Mouse (Mus musculus): ENCODE results near the gene Galr3. TPM values are rescaled to one million over a fixed set of nuclear protein-coding genes. Genes with fewer than 3 reads are reported as not detected.

The Galr3 gene
- total RNA-seq, 2 experiments from 2014 or later, result not detected

Other genes starting within 250 kb of the Galr3 start
- 2.3 and 2.7 TPM in 2 replicates for gene Card10, start 238.8 kb upstream of the Galr3 start, total RNA-seq (2015)
- gene Card10, start 238.8 kb upstream of the Galr3 start, total RNA-seq (2017), result 0.92 and 1.1 TPM in 2 replicates
- gene Cdc42ep1, start 199.3 kb upstream of the Galr3 start, total RNA-seq (2015), result not detected in 2 replicates
- 0.26 TPM in 1 of 2 replicates, not detected in the other for gene Cdc42ep1, start 199.3 kb upstream of the Galr3 start, total RNA-seq (2017)
- gene Lgals2, start 186.4 kb upstream of the Galr3 start, total RNA-seq (2015), result not detected in 2 replicates
- 0.26 TPM in 1 of 2 replicates, not detected in the other for gene Lgals2, start 186.4 kb upstream of the Galr3 start, total RNA-seq (2017)
- 46.0 and 52.6 TPM in 2 replicates for gene Gga1, start 164.7 kb upstream of the Galr3 start, total RNA-seq (2015)
- 20.8 and 28.9 TPM in 2 replicates for gene Gga1, start 164.7 kb upstream of the Galr3 start, total RNA-seq (2017)
- gene Gm49510, start 142.2 kb upstream of the Galr3 start, total RNA-seq (2015), result not detected in 2 replicates
- 1.1 and 2.0 TPM in 2 replicates for gene Gm49510, start 142.2 kb upstream of the Galr3 start, total RNA-seq (2017)
- gene Sh3bp1, start 142.1 kb upstream of the Galr3 start, total RNA-seq (2015), result 46.5 and 53.3 TPM in 2 replicates
- 34.0 and 38.2 TPM in 2 replicates for gene Sh3bp1, start 142.1 kb upstream of the Galr3 start, total RNA-seq (2017)
- 3.5 and 5.1 TPM in 2 replicates for gene Pdxp, start 128.0 kb upstream of the Galr3 start, total RNA-seq (2015)
- gene Pdxp, start 128.0 kb upstream of the Galr3 start, total RNA-seq (2017), result 2.1 and 2.6 TPM in 2 replicates
- gene Lgals1, start 115.2 kb upstream of the Galr3 start, total RNA-seq (2015), result 851 and 870 TPM in 2 replicates
- 1,185 and 1,205 TPM in 2 replicates for gene Lgals1, start 115.2 kb upstream of the Galr3 start, total RNA-seq (2017)
- 28.2 and 32.4 TPM in 2 replicates for gene Nol12, start 107.0 kb upstream of the Galr3 start, total RNA-seq (2015)
- gene Nol12, start 107.0 kb upstream of the Galr3 start, total RNA-seq (2017), result 12.6 and 16.0 TPM in 2 replicates
- 99.4 and 106 TPM in 2 replicates for gene Triobp, start 94.2 kb upstream of the Galr3 start, total RNA-seq (2015)
- 36.6 and 41.5 TPM in 2 replicates for gene Triobp, start 94.2 kb upstream of the Galr3 start, total RNA-seq (2017)
- gene H1f0, start 13.4 kb upstream of the Galr3 start, total RNA-seq (2015), result 47.9 and 51.3 TPM in 2 replicates
- 87.2 and 90.0 TPM in 2 replicates for gene H1f0, start 13.4 kb upstream of the Galr3 start, total RNA-seq (2017)
- 13.5 and 14.3 TPM in 2 replicates for gene Ankrd54, start 21.0 kb downstream of the Galr3 start, total RNA-seq (2015)
- gene Ankrd54, start 21.0 kb downstream of the Galr3 start, total RNA-seq (2017), result 10.3 and 11.2 TPM in 2 replicates
- gene Eif3l, start 33.3 kb downstream of the Galr3 start, total RNA-seq (2015), result 110 and 116 TPM in 2 replicates
- gene Eif3l, start 33.3 kb downstream of the Galr3 start, total RNA-seq (2017), result 153 and 155 TPM in 2 replicates
- 4.4 and 6.1 TPM in 2 replicates for gene Micall1, start 67.0 kb downstream of the Galr3 start, total RNA-seq (2015)
- 3.6 and 6.3 TPM in 2 replicates for gene Micall1, start 67.0 kb downstream of the Galr3 start, total RNA-seq (2017)
- gene Polr2f, start 99.1 kb downstream of the Galr3 start, total RNA-seq (2015), result 46.0 and 49.2 TPM in 2 replicates
- 39.6 and 54.1 TPM in 2 replicates for gene Polr2f, start 99.1 kb downstream of the Galr3 start, total RNA-seq (2017)
- not detected in 2 replicates for gene 1700088E04Rik, start 99.4 kb downstream of the Galr3 start, total RNA-seq (2015)
- not detected in 2 replicates for gene 1700088E04Rik, start 99.4 kb downstream of the Galr3 start, total RNA-seq (2017)
- not detected in 2 replicates for gene Sox10, start 123.4 kb downstream of the Galr3 start, total RNA-seq (2015)
- gene Sox10, start 123.4 kb downstream of the Galr3 start, total RNA-seq (2017), result not detected in 2 replicates
- 2.8 and 3.0 TPM in 2 replicates for gene Pick1, start 187.3 kb downstream of the Galr3 start, total RNA-seq (2015)
- 4.5 and 5.1 TPM in 2 replicates for gene Pick1, start 187.3 kb downstream of the Galr3 start, total RNA-seq (2017)
- 0.16 and 0.20 TPM in 2 replicates for gene Gm49486, start 187.5 kb downstream of the Galr3 start, total RNA-seq (2015)
- not detected in 2 replicates for gene Gm49486, start 187.5 kb downstream of the Galr3 start, total RNA-seq (2017)
- gene Slc16a8, start 212.9 kb downstream of the Galr3 start, total RNA-seq (2015), result not detected in 2 replicates
- gene Slc16a8, start 212.9 kb downstream of the Galr3 start, total RNA-seq (2017), result not detected in 2 replicates
- not detected in 2 replicates for gene Baiap2l2, start 243.7 kb downstream of the Galr3 start, total RNA-seq (2015)
- gene Baiap2l2, start 243.7 kb downstream of the Galr3 start, total RNA-seq (2017), result not detected in 2 replicates

Data from megakaryocyte, adult 5-6 weeks (primary cell).